Mouse (Mus musculus) stomach, postnatal 0 days (tissue): Measurements from ENCODE around the gene Crtc3.

ENCODE experiments used
- CTCF ChIP-seq: IDR thresholded peaks from 2 replicates; pipeline ENCODE4 v1.5.1; 2016; ENCODE audit warnings: antibody characterized with exemption, low read depth, mild to moderate bottlenecking, moderate library complexity
- EP300 ChIP-seq: optimal IDR thresholded peaks from 2 replicates; pipeline ENCODE3; 2016; ENCODE audit warnings: antibody characterized with exemption

DNA sequence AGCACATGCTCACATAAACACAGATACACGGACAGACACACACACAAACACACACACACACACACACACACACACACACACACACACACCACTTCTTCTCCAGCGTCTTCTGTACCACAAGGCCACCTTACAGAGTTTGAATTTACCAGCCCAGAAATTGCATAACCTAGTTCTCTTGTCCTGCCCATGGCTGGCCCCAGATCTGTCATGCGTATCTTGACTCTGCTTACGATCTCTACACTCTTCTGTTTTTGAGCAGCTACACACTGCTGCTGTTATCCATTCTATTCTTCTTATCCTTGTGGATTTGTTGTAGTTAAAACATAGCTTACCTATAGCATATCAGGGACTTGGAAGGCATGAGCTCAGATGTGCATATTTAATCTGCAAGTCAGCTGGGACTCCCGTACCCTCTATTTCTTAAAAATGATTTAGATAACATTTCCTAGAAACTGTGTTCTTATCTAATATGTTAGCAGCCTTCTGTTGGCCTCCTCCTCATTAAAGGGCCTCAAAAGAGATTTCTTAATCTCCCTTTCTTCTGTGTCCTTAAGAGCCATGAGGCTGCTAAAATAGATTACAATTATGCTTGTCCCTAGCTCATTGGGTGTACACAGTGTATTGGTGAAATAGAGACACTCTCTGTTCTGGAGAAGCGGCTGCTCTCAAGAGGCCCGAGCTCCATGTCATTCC lies 146.4 kb downstream of the Crtc3 start:
- TF ChIP-seq CTCF (no peak), EP300 (no peak)
